Mouse (Mus musculus) neural tube, embryonic 12.5 days (tissue): ENCODE measurements around the gene Otogl. TPM values are rescaled to one million over a fixed set of nuclear protein-coding genes. Genes with fewer than 3 reads are reported as not detected.

Experiments
- ATAC-seq: fragments of 200-750 bp; cut with Nextera tagmentation; 2 replicates; pipeline ENCODE4 v1.8.0; 2017; ENCODE audit warnings: low read depth, mild to moderate bottlenecking, moderate TSS enrichment, moderate library complexity; ENCODE audit not compliant: low FRiP score
- H3K27ac ChIP-seq: fragments of 300-500 bp; sonication (generic); 2 replicates; pipeline ENCODE4 v1.5.1; 2016
- H3K27me3 ChIP-seq: fragments of 300-500 bp; sonication (generic); replicated peaks from 2 replicates; pipeline ENCODE4 v1.6.1; 2016; ENCODE audit warnings: mild to moderate bottlenecking
- H3K36me3 ChIP-seq: fragments of 300-500 bp; sonication (generic); 2 replicates; pipeline ENCODE4 v1.6.1; 2016; ENCODE audit warnings: mild to moderate bottlenecking
- H3K4me1 ChIP-seq: fragments of 300-500 bp; sonication (generic); 2 replicates; pipeline ENCODE4 v1.6.1; 2016
- H3K4me2 ChIP-seq: fragments of 300-500 bp; sonication (generic); replicated peaks from 2 replicates; pipeline ENCODE4 v1.6.1; 2016; ENCODE audit warnings: mild to moderate bottlenecking
- H3K4me3 ChIP-seq: fragments of 300-500 bp; sonication (generic); 2 replicates; pipeline ENCODE4 v1.5.1; 2016
- H3K9ac ChIP-seq: fragments of 300-500 bp; sonication (generic); 2 replicates; pipeline ENCODE4 v1.6.1; 2016; ENCODE audit warnings: mild to moderate bottlenecking
- H3K9me3 ChIP-seq: fragments of 300-500 bp; sonication (generic); 2 replicates; pipeline ENCODE4 v1.6.1; 2016; ENCODE audit warnings: mild to moderate bottlenecking
- WGBS: fragments of 180-500 bp; shearing (Covaris S2); methylation state at CpG from one replicate; pipeline ENCODE4 v1.1.7; 2016; 5-methylcytosine and 5-hydroxymethylcytosine counted together
- polyA plus RNA-seq: library from polyadenylated mRNA; unstranded; fragments of >200 nt; fragmentation: Nextera tagmentation; extraction: Ambion mirVana; gene quantifications from 2 replicates; pipeline ENCODE4 v1.2.1, GENCODE M21; 2016

The Otogl gene
- polyA plus RNA-seq, 1 experiment from 2014 or later = 0.16 TPM

- WGBS = 76% methylated on average over 13 of the region's 13 CpGs
- H3K27ac ChIP-seq = no peak overlapping the region
- no peaks in the 10 kb centered on the region for H3K9me3 ChIP-seq
- H3K9ac ChIP-seq = no peak overlapping the region
- no peaks in the 10 kb centered on the region for H3K27me3 ChIP-seq
- H3K36me3 ChIP-seq = no peaks in the 10 kb centered on the region
- no peak for ATAC-seq
- no peak overlapping the region for H3K4me3 ChIP-seq
- no peaks in the 10 kb centered on the region for H3K4me1 ChIP-seq
- no peak overlapping the region for H3K4me2 ChIP-seq
These were observed 10.6 kb downstream of the Otogl start for GRCm38 (mm10) chr10:107901204-107901879.

- Histone ChIP-seq H3K4me3 (no peak overlapping the region), H3K9me3 (no peaks in the 10 kb centered on the region), H3K27me3 (no peaks in the 10 kb centered on the region), H3K4me1 (no peaks in the 10 kb centered on the region), H3K36me3 (no peaks in the 10 kb centered on the region), H3K4me2 (no peak overlapping the region), H3K27ac (no peak overlapping the region), H3K9ac (no peak overlapping the region)
- no peak for ATAC-seq
- WGBS = 86% methylated on average over 6 of the region's 6 CpGs
These were observed 12.0 kb downstream of the Otogl start for GRCm38 (mm10) chr10:107899946-107900345.

- Histone ChIP-seq H3K4me3 (no peak overlapping the region), H3K4me2 (no peak overlapping the region), H3K36me3 (no peaks in the 10 kb centered on the region), H3K4me1 (no peaks in the 10 kb centered on the region), H3K27ac (no peak overlapping the region), H3K9ac (no peak overlapping the region), H3K27me3 (no peaks in the 10 kb centered on the region), H3K9me3 (no peaks in the 10 kb centered on the region)
- WGBS = 84% methylated on average over 4 of the region's 4 CpGs
- ATAC-seq = no peak
These were observed 15.8 kb downstream of the Otogl start for GRCm38 (mm10) chr10:107896158-107896557.

- H3K4me2 ChIP-seq = no peak overlapping the region
- no peaks in the 10 kb centered on the region for H3K4me1 ChIP-seq
- no peak for ATAC-seq
- H3K9me3 ChIP-seq = no peaks in the 10 kb centered on the region
- no peak overlapping the region for H3K27ac ChIP-seq
- 68% methylated on average over 8 of the region's 8 CpGs for WGBS
- H3K36me3 ChIP-seq = no peaks in the 10 kb centered on the region
- no peak overlapping the region for H3K4me3 ChIP-seq
- no peak overlapping the region for H3K9ac ChIP-seq
- no peaks in the 10 kb centered on the region for H3K27me3 ChIP-seq
These were observed 17.0 kb downstream of the Otogl start for GRCm38 (mm10) chr10:107894663-107895581.

GRCm38 (mm10) chr10:107890400-107890799 lies 21.5 kb downstream of the Otogl start:
- ATAC-seq = no peak
- H3K4me2 ChIP-seq = no peak overlapping the region
- H3K9me3 ChIP-seq = no peaks in the 10 kb centered on the region
- H3K4me1 ChIP-seq = no peaks in the 10 kb centered on the region
- WGBS = 69% methylated on average over 9 of the region's 9 CpGs
- H3K4me3 ChIP-seq = no peak overlapping the region
- H3K27ac ChIP-seq = no peak overlapping the region
- no peaks in the 10 kb centered on the region for H3K36me3 ChIP-seq
- no peak overlapping the region for H3K9ac ChIP-seq
- no peaks in the 10 kb centered on the region for H3K27me3 ChIP-seq

GRCm38 (mm10) chr10:107872542-107872941 lies 39.4 kb downstream of the Otogl start:
- WGBS = 93% methylated on average over 5 of the region's 5 CpGs
- no peak overlapping the region for H3K4me2 ChIP-seq
- no peak overlapping the region for H3K9ac ChIP-seq
- H3K36me3 ChIP-seq = no peaks in the 10 kb centered on the region
- ATAC-seq = no peak
- no peaks in the 10 kb centered on the region for H3K9me3 ChIP-seq
- H3K27ac ChIP-seq = no peak overlapping the region
- H3K27me3 ChIP-seq = no peaks in the 10 kb centered on the region
- H3K4me3 ChIP-seq = no peak overlapping the region
- no peaks in the 10 kb centered on the region for H3K4me1 ChIP-seq

- Histone ChIP-seq H3K36me3 (no peaks in the 10 kb centered on the region), H3K27me3 (no peaks in the 10 kb centered on the region), H3K9ac (no peak overlapping the region), H3K9me3 (no peaks in the 10 kb centered on the region), H3K4me3 (no peak overlapping the region), H3K27ac (no peak overlapping the region), H3K4me2 (no peak overlapping the region), H3K4me1 (no peaks in the 10 kb centered on the region)
- ATAC-seq = no peak
- 84% methylated on average over 4 of the region's 4 CpGs for WGBS
These were observed 39.8 kb downstream of the Otogl start for GRCm38 (mm10) chr10:107872109-107872508.

- H3K4me1 ChIP-seq = no peaks in the 10 kb centered on the region
- no peak overlapping the region for H3K4me2 ChIP-seq
- no peak overlapping the region for H3K4me3 ChIP-seq
- H3K9me3 ChIP-seq = no peaks in the 10 kb centered on the region
- WGBS = 74% methylated on average over 7 of the region's 7 CpGs
- ATAC-seq = no peak
- no peak overlapping the region for H3K27ac ChIP-seq
- no peak overlapping the region for H3K9ac ChIP-seq
- H3K36me3 ChIP-seq = no peaks in the 10 kb centered on the region
- no peaks in the 10 kb centered on the region for H3K27me3 ChIP-seq
These were observed 41.4 kb downstream of the Otogl start for GRCm38 (mm10) chr10:107870540-107870939.

GRCm38 (mm10) chr10:107868904-107869303 lies 43.0 kb downstream of the Otogl start:
- no peak overlapping the region for H3K4me2 ChIP-seq
- no peaks in the 10 kb centered on the region for H3K27me3 ChIP-seq
- H3K27ac ChIP-seq = no peak overlapping the region
- H3K4me3 ChIP-seq = no peak overlapping the region
- H3K9me3 ChIP-seq = no peaks in the 10 kb centered on the region
- no peak for ATAC-seq
- H3K36me3 ChIP-seq = no peaks in the 10 kb centered on the region
- no peaks in the 10 kb centered on the region for H3K4me1 ChIP-seq
- no peak overlapping the region for H3K9ac ChIP-seq
- 96% methylated on average over 8 of the region's 8 CpGs for WGBS

GRCm38 (mm10) chr10:107867414-107867813 lies 44.5 kb downstream of the Otogl start:
- Histone ChIP-seq H3K4me1 (no peaks in the 10 kb centered on the region), H3K27me3 (no peaks in the 10 kb centered on the region), H3K27ac (no peak overlapping the region), H3K4me2 (no peak overlapping the region), H3K9ac (no peak overlapping the region), H3K9me3 (no peaks in the 10 kb centered on the region), H3K4me3 (no peak overlapping the region), H3K36me3 (no peaks in the 10 kb centered on the region)
- WGBS = 84% methylated on average over 4 of the region's 4 CpGs
- no peak for ATAC-seq

GRCm38 (mm10) chr10:107860235-107860917 lies 51.6 kb downstream of the Otogl start:
- no peaks in the 10 kb centered on the region for H3K36me3 ChIP-seq
- no peaks in the 10 kb centered on the region for H3K9me3 ChIP-seq
- no peak overlapping the region for H3K4me2 ChIP-seq
- 85% methylated on average over 8 of the region's 8 CpGs for WGBS
- no peak overlapping the region for H3K27ac ChIP-seq
- H3K27me3 ChIP-seq = no peaks in the 10 kb centered on the region
- no peak for ATAC-seq
- H3K4me3 ChIP-seq = no peak overlapping the region
- no peaks in the 10 kb centered on the region for H3K4me1 ChIP-seq
- no peak overlapping the region for H3K9ac ChIP-seq

GRCm38 (mm10) chr10:107859220-107859619 lies 52.7 kb downstream of the Otogl start:
- no peak overlapping the region for H3K4me2 ChIP-seq
- H3K9ac ChIP-seq = no peak overlapping the region
- no peak overlapping the region for H3K27ac ChIP-seq
- H3K4me1 ChIP-seq = no peaks in the 10 kb centered on the region
- no peaks in the 10 kb centered on the region for H3K9me3 ChIP-seq
- no peaks in the 10 kb centered on the region for H3K27me3 ChIP-seq
- H3K4me3 ChIP-seq = no peak overlapping the region
- no peak for ATAC-seq
- WGBS = 93% methylated on average over 3 of the region's 3 CpGs
- no peaks in the 10 kb centered on the region for H3K36me3 ChIP-seq
